In genomic region chr11:68384592-68385020, GRCm38 (mm10) we compare ENCODE assay signal across 7 mouse cellular contexts. TPM values are rescaled to one million over a fixed set of nuclear protein-coding genes. Genes with fewer than 3 reads are reported as not detected.
DNase-seq lines count a peak whose midpoint lies in the region; ATAC-seq lines count a peak whose summit lies in the region.

No protein-coding gene starts in this region.

- H3K27ac ChIP-seq in lung, embryonic 15.5 days: no peak overlapping the region
- peak overlapping the region; percentile 88 for H3K27ac ChIP-seq in forebrain, embryonic 10.5 days
- H3K27ac ChIP-seq in intestine, embryonic 15.5 days: no peak overlapping the region
- H3K27ac ChIP-seq in neural tube, embryonic 13.5 days (replicated peaks): peak overlapping the region; percentile 88

- H3K4me1 ChIP-seq in lung, embryonic 15.5 days: peaks cover 33% of the 10 kb centered on the region
- peaks cover 86% of the 10 kb centered on the region for H3K4me1 ChIP-seq in forebrain, embryonic 10.5 days
- H3K4me1 ChIP-seq in intestine, embryonic 15.5 days (replicated peaks): peaks cover 24% of the 10 kb centered on the region
- peaks cover 92% of the 10 kb centered on the region for H3K4me1 ChIP-seq in neural tube, embryonic 13.5 days (replicated peaks)

- peaks cover 76% of the 10 kb centered on the region for H3K27me3 ChIP-seq in lung, embryonic 15.5 days
- peaks cover 100% of the 10 kb centered on the region for H3K27me3 ChIP-seq in forebrain, embryonic 10.5 days (ENCODE audit: poor library complexity, severe bottlenecking)
- H3K27me3 ChIP-seq in intestine, embryonic 15.5 days (replicated peaks): peaks cover 40% of the 10 kb centered on the region
- peaks cover 78% of the 10 kb centered on the region for H3K27me3 ChIP-seq in neural tube, embryonic 13.5 days

- ATAC-seq in lung, embryonic 15.5 days (ENCODE audit: borderline replicate concordance, extremely low read depth, low FRiP score, low TSS enrichment): no peak
- ATAC-seq in intestine, embryonic 15.5 days: no peak
- no peak for ATAC-seq in neural tube, embryonic 13.5 days (ENCODE audit: low read depth)

- WGBS in lung, embryonic 15.5 days: 2% methylated on average over 27 of the region's 27 CpGs
- WGBS in forebrain, embryonic 10.5 days: 0% methylated on average over 27 of the region's 27 CpGs
- WGBS in intestine, embryonic 15.5 days: 2% methylated on average over 27 of the region's 27 CpGs
- under 1% methylated on average over 27 of the region's 27 CpGs for WGBS in neural tube, embryonic 13.5 days

- no peak overlapping the region for H3K9ac ChIP-seq in lung, embryonic 15.5 days
- H3K9ac ChIP-seq in intestine, embryonic 15.5 days: peak overlapping the region; percentile 61
- H3K9ac ChIP-seq in neural tube, embryonic 13.5 days: peak overlapping the region; percentile 85

- H3K36me3 ChIP-seq in lung, embryonic 15.5 days: no peaks in the 10 kb centered on the region
- no peaks in the 10 kb centered on the region for H3K36me3 ChIP-seq in forebrain, embryonic 10.5 days (replicated peaks)
- no peaks in the 10 kb centered on the region for H3K36me3 ChIP-seq in intestine, embryonic 15.5 days
- H3K36me3 ChIP-seq in neural tube, embryonic 13.5 days: no peaks in the 10 kb centered on the region

- H3K4me2 ChIP-seq in lung, embryonic 15.5 days: peak overlapping the region; percentile 99
- H3K4me2 ChIP-seq in intestine, embryonic 15.5 days (replicated peaks): peak overlapping the region; percentile 97
- peak overlapping the region; percentile 94 for H3K4me2 ChIP-seq in neural tube, embryonic 13.5 days

- no peak for DNase-seq in lung, postnatal 36 days
- DNase-seq in forebrain, embryonic 10.5 days (ENCODE audit: extremely low spot score, low spot score): peak; percentile 49
- DNase-seq in adrenal gland, adult 18-20 months (ENCODE audit: low spot score in 2 of 2): no peak
- no peak for DNase-seq in left cerebral cortex, adult 9 months (ENCODE audit: low spot score in 2 of 2)

- H3K9me3 ChIP-seq in lung, embryonic 15.5 days: no peaks in the 10 kb centered on the region
- H3K9me3 ChIP-seq in forebrain, embryonic 10.5 days: no peaks in the 10 kb centered on the region
- no peaks in the 10 kb centered on the region for H3K9me3 ChIP-seq in intestine, embryonic 15.5 days
- no peaks in the 10 kb centered on the region for H3K9me3 ChIP-seq in neural tube, embryonic 13.5 days

- H3K4me3 ChIP-seq in lung, embryonic 15.5 days: peak overlapping the region; percentile 66
- H3K4me3 ChIP-seq in forebrain, embryonic 10.5 days: peak overlapping the region; percentile 73
- H3K4me3 ChIP-seq in intestine, embryonic 15.5 days (replicated peaks): peak overlapping the region; percentile 66
- peak overlapping the region; percentile 71 for H3K4me3 ChIP-seq in neural tube, embryonic 13.5 days

RNA-seq across cellular contexts. Expression of gene Ntn1, which starts 16.0 kb away (rescaled TPM):
- 4.0 and 4.8 TPM in 2 replicates for polyA plus RNA-seq in lung, embryonic 15.5 days (2015; fragmentation: Nextera tagmentation; extraction: Ambion mirVana)
- 6.2 and 6.5 TPM in 2 replicates for polyA plus RNA-seq in forebrain, embryonic 10.5 days (2016; fragmentation: Nextera tagmentation; extraction: Ambion mirVana)
- 9.1 and 9.4 TPM in 2 replicates for polyA plus RNA-seq in intestine, embryonic 15.5 days (2015; fragmentation: Nextera tagmentation; extraction: Ambion mirVana)
- 31.3 and 35.3 TPM in 2 replicates for polyA plus RNA-seq in neural tube, embryonic 13.5 days (2015; fragmentation: Nextera tagmentation; extraction: Ambion mirVana)
- total RNA-seq in adrenal gland, adult 18-20 months (2021): 10 to 100 TPM; 13.8 to 14.1 TPM

RNA-seq across cellular contexts. Expression of gene Pik3r5, which starts 47.3 kb away (rescaled TPM):
- polyA plus RNA-seq in lung, embryonic 15.5 days (2015; fragmentation: Nextera tagmentation; extraction: Ambion mirVana): 0.18 and 0.71 TPM in 2 replicates
- 0.83 and 0.86 TPM in 2 replicates for polyA plus RNA-seq in forebrain, embryonic 10.5 days (2016; fragmentation: Nextera tagmentation; extraction: Ambion mirVana)
- 0.49 and 0.56 TPM in 2 replicates for polyA plus RNA-seq in intestine, embryonic 15.5 days (2015; fragmentation: Nextera tagmentation; extraction: Ambion mirVana)
- polyA plus RNA-seq in neural tube, embryonic 13.5 days (2015; fragmentation: Nextera tagmentation; extraction: Ambion mirVana): 1.3 and 1.6 TPM in 2 replicates
- 1 to 10 TPM; 1.6 to 3.0 TPM for total RNA-seq in adrenal gland, adult 18-20 months (2021)

Comparison
In these comparisons a context has a peak if more than half of its experiments do, and no peak if none do; other contexts are left out.
1. H3K27ac ChIP-seq: peak in forebrain, embryonic 10.5 days (single experiment) and neural tube, embryonic 13.5 days (single experiment); none in lung, embryonic 15.5 days (single experiment) and intestine, embryonic 15.5 days (single experiment).
2. Peak in every context shown above with its lines, with median percentiles within 50 percentile points of each other: H3K4me2 ChIP-seq and H3K4me3 ChIP-seq.